Mouse (Mus musculus) CD4-positive, CD25-positive, alpha-beta regulatory T cell (primary cell): ENCODE results near the gene Spin2c. TPM values are rescaled to one million over a fixed set of nuclear protein-coding genes. Genes with fewer than 3 reads are reported as not detected.

ENCODE experiments used
- polyA plus RNA-seq: library from polyadenylated mRNA; unstranded; fragments of 100-300 nt; shearing (Covaris generic); gene quantifications from one replicate; pipeline ENCODE4 v1.2.1, GENCODE M21; 2017

Gene Spin2c
- polyA plus RNA-seq, result 21.3 TPM

GRCm38 (mm10) chrX:153831951-153832561, at the start of gene Spin2c:
Gene Spin2c, plus strand, starts transcription at chrX:153832225.

Other genes with a start within 250 kb of the Spin2c start
- gene Kctd12b, start 135.8 kb upstream of the Spin2c start, polyA plus RNA-seq, result 1.5 TPM
- 58.2 TPM for gene Nbdy, start 108.6 kb upstream of the Spin2c start, polyA plus RNA-seq
- gene Samt1, start 180.4 kb downstream of the Spin2c start, polyA plus RNA-seq, result not detected
- not detected for gene 4921511M17Rik, start 201.6 kb downstream of the Spin2c start, polyA plus RNA-seq
- gene Gm10057, start 222.8 kb downstream of the Spin2c start, polyA plus RNA-seq, result not detected